Mouse (Mus musculus): Measurements from ENCODE around the gene Ccdc34. TPM values are rescaled to one million over a fixed set of nuclear protein-coding genes. Genes with fewer than 3 reads are reported as not detected.

The Ccdc34 gene
- polyA plus RNA-seq (2014; fragmentation: Nextera tagmentation; extraction: Ambion mirVana), result 27.4 and 31.3 TPM in 2 replicates

GRCm38 (mm10) chr2:110017616-110018505, at the start of gene Ccdc34:
Ccdc34 (plus strand) TSS chr2:110017817.
- Histone ChIP-seq H3K36me3 (ENCODE audit: control insufficient read depth, insufficient read depth, low read length) (0 out of 2 replicates have a peak, but pooled peaks cover 5% of the 10 kb centered on the region), H3K27me3 (ENCODE audit: control insufficient read depth, insufficient read depth, low read length) (no peaks in the 10 kb centered on the region), H3K27ac (ENCODE audit: low read depth, low read length) (peak within 1 kb of the TSS; percentile 82), H3K4me3 (ENCODE audit: low read depth, low read length) (peak within 1 kb of the TSS; percentile 87), H3K9me3 (replicated peaks; ENCODE audit: control insufficient read depth, low read length) (no peaks in the 10 kb centered on the region), H3K4me2 (peak within 1 kb of the TSS; percentile 87), H3K9ac (ENCODE audit: low read depth, low read length) (peak within 1 kb of the TSS; percentile 92), H3K4me1 (ENCODE audit: control insufficient read depth, insufficient read depth, low read length) (peaks cover 10% of the 10 kb centered on the region)
- peak; percentile 99 for ATAC-seq (replicated peaks; ENCODE audit: insufficient number of reproducible peaks, low FRiP score, low TSS enrichment)
- WGBS (ENCODE audit: insufficient replicate concordance), result under 1% methylated on average over 55 of the region's 55 CpGs

GRCm38 (mm10) chr2:109969381-109969780, 48.2 kb upstream of the Ccdc34 start:
- WGBS (ENCODE audit: insufficient replicate concordance), result 88% methylated on average over 3 of the region's 3 CpGs
- no peaks in the 10 kb centered on the region for H3K9me3 ChIP-seq (replicated peaks; ENCODE audit: control insufficient read depth, low read length)
- H3K4me3 ChIP-seq (ENCODE audit: low read depth, low read length), result no peak overlapping the region
- no peak overlapping the region for H3K9ac ChIP-seq (ENCODE audit: low read depth, low read length)
- H3K27me3 ChIP-seq (ENCODE audit: control insufficient read depth, insufficient read depth, low read length), result no peaks in the 10 kb centered on the region
- no peaks in the 10 kb centered on the region for H3K36me3 ChIP-seq (ENCODE audit: control insufficient read depth, insufficient read depth, low read length)
- peaks cover 18% of the 10 kb centered on the region for H3K4me1 ChIP-seq (ENCODE audit: control insufficient read depth, insufficient read depth, low read length)
- no peak overlapping the region for H3K4me2 ChIP-seq
- 0 out of 2 replicates have a peak overlapping the region, but pooled peaks have one; percentile 22 for H3K27ac ChIP-seq (ENCODE audit: low read depth, low read length)
- no peak for ATAC-seq (replicated peaks; ENCODE audit: insufficient number of reproducible peaks, low FRiP score, low TSS enrichment)

GRCm38 (mm10) chr2:109969926-109970532, 47.6 kb upstream of the Ccdc34 start:
- ATAC-seq (replicated peaks; ENCODE audit: insufficient number of reproducible peaks, low FRiP score, low TSS enrichment), result peak; percentile 35; the same call in 1 of the 2 replicates
- WGBS (ENCODE audit: insufficient replicate concordance), result 45% methylated on average over 10 of the region's 10 CpGs
- peak overlapping the region; percentile 31 for H3K4me2 ChIP-seq
- peaks cover 18% of the 10 kb centered on the region for H3K4me1 ChIP-seq (ENCODE audit: control insufficient read depth, insufficient read depth, low read length)
- no peak overlapping the region for H3K4me3 ChIP-seq (ENCODE audit: low read depth, low read length)
- 0 out of 2 replicates have a peak overlapping the region, but pooled peaks have one; percentile 22 for H3K27ac ChIP-seq (ENCODE audit: low read depth, low read length)
- H3K9ac ChIP-seq (ENCODE audit: low read depth, low read length), result no peak overlapping the region
- no peaks in the 10 kb centered on the region for H3K27me3 ChIP-seq (ENCODE audit: control insufficient read depth, insufficient read depth, low read length)
- H3K9me3 ChIP-seq (replicated peaks; ENCODE audit: control insufficient read depth, low read length), result no peaks in the 10 kb centered on the region
- H3K36me3 ChIP-seq (ENCODE audit: control insufficient read depth, insufficient read depth, low read length), result no peaks in the 10 kb centered on the region

- no peaks in the 10 kb centered on the region for H3K9me3 ChIP-seq (replicated peaks; ENCODE audit: control insufficient read depth, low read length)
- no peak overlapping the region; the same call in 1 of the 2 replicates for H3K4me2 ChIP-seq
- H3K36me3 ChIP-seq (ENCODE audit: control insufficient read depth, insufficient read depth, low read length), result no peaks in the 10 kb centered on the region
- H3K27ac ChIP-seq (ENCODE audit: low read depth, low read length), result no peak overlapping the region
- ATAC-seq (replicated peaks; ENCODE audit: insufficient number of reproducible peaks, low FRiP score, low TSS enrichment), result peak; percentile 54; the same call in 1 of the 2 replicates
- no peaks in the 10 kb centered on the region for H3K27me3 ChIP-seq (ENCODE audit: control insufficient read depth, insufficient read depth, low read length)
- WGBS (ENCODE audit: insufficient replicate concordance), result 44% methylated on average over 8 of the region's 8 CpGs
- no peak overlapping the region for H3K4me3 ChIP-seq (ENCODE audit: low read depth, low read length)
- peaks cover 18% of the 10 kb centered on the region for H3K4me1 ChIP-seq (ENCODE audit: control insufficient read depth, insufficient read depth, low read length)
- no peak overlapping the region for H3K9ac ChIP-seq (ENCODE audit: low read depth, low read length)
Measured at GRCm38 (mm10) chr2:109970744-109971410, 46.7 kb upstream of the Ccdc34 start.

GRCm38 (mm10) chr2:109972310-109972709, 45.3 kb upstream of the Ccdc34 start:
- no peaks in the 10 kb centered on the region for H3K36me3 ChIP-seq (ENCODE audit: control insufficient read depth, insufficient read depth, low read length)
- no peak for ATAC-seq (replicated peaks; ENCODE audit: insufficient number of reproducible peaks, low FRiP score, low TSS enrichment)
- H3K9ac ChIP-seq (ENCODE audit: low read depth, low read length), result no peak overlapping the region
- H3K4me1 ChIP-seq (ENCODE audit: control insufficient read depth, insufficient read depth, low read length), result peaks cover 18% of the 10 kb centered on the region
- H3K4me3 ChIP-seq (ENCODE audit: low read depth, low read length), result no peak overlapping the region
- H3K4me2 ChIP-seq, result no peak overlapping the region
- 88% methylated on average over 2 of the region's 2 CpGs for WGBS (ENCODE audit: insufficient replicate concordance)
- no peaks in the 10 kb centered on the region for H3K27me3 ChIP-seq (ENCODE audit: control insufficient read depth, insufficient read depth, low read length)
- H3K9me3 ChIP-seq (replicated peaks; ENCODE audit: control insufficient read depth, low read length), result no peaks in the 10 kb centered on the region
- no peak overlapping the region for H3K27ac ChIP-seq (ENCODE audit: low read depth, low read length)

GRCm38 (mm10) chr2:109972922-109973321, 44.7 kb upstream of the Ccdc34 start:
- no peak overlapping the region for H3K4me2 ChIP-seq
- 85% methylated on average over 7 of the region's 7 CpGs for WGBS (ENCODE audit: insufficient replicate concordance)
- H3K36me3 ChIP-seq (ENCODE audit: control insufficient read depth, insufficient read depth, low read length), result no peaks in the 10 kb centered on the region
- no peak for ATAC-seq (replicated peaks; ENCODE audit: insufficient number of reproducible peaks, low FRiP score, low TSS enrichment)
- H3K4me1 ChIP-seq (ENCODE audit: control insufficient read depth, insufficient read depth, low read length), result peaks cover 18% of the 10 kb centered on the region
- no peak overlapping the region for H3K9ac ChIP-seq (ENCODE audit: low read depth, low read length)
- H3K4me3 ChIP-seq (ENCODE audit: low read depth, low read length), result no peak overlapping the region
- no peaks in the 10 kb centered on the region for H3K27me3 ChIP-seq (ENCODE audit: control insufficient read depth, insufficient read depth, low read length)
- H3K9me3 ChIP-seq (replicated peaks; ENCODE audit: control insufficient read depth, low read length), result no peaks in the 10 kb centered on the region
- no peak overlapping the region for H3K27ac ChIP-seq (ENCODE audit: low read depth, low read length)

- no peak overlapping the region for H3K4me3 ChIP-seq (ENCODE audit: low read depth, low read length)
- peaks cover 14% of the 10 kb centered on the region for H3K4me1 ChIP-seq (ENCODE audit: control insufficient read depth, insufficient read depth, low read length)
- 90% methylated on average over 7 of the region's 7 CpGs for WGBS (ENCODE audit: insufficient replicate concordance)
- H3K27me3 ChIP-seq (ENCODE audit: control insufficient read depth, insufficient read depth, low read length), result no peaks in the 10 kb centered on the region
- H3K4me2 ChIP-seq, result no peak overlapping the region
- no peak overlapping the region for H3K9ac ChIP-seq (ENCODE audit: low read depth, low read length)
- H3K36me3 ChIP-seq (ENCODE audit: control insufficient read depth, insufficient read depth, low read length), result no peaks in the 10 kb centered on the region
- ATAC-seq (replicated peaks; ENCODE audit: insufficient number of reproducible peaks, low FRiP score, low TSS enrichment), result no peak
- no peaks in the 10 kb centered on the region for H3K9me3 ChIP-seq (replicated peaks; ENCODE audit: control insufficient read depth, low read length)
- H3K27ac ChIP-seq (ENCODE audit: low read depth, low read length), result no peak overlapping the region
Measured at GRCm38 (mm10) chr2:109974807-109975206, 42.8 kb upstream of the Ccdc34 start.

- H3K9me3 ChIP-seq (replicated peaks; ENCODE audit: control insufficient read depth, low read length), result no peaks in the 10 kb centered on the region
- H3K4me3 ChIP-seq (ENCODE audit: low read depth, low read length), result no peak overlapping the region
- no peaks in the 10 kb centered on the region for H3K27me3 ChIP-seq (ENCODE audit: control insufficient read depth, insufficient read depth, low read length)
- peaks cover 6% of the 10 kb centered on the region for H3K4me1 ChIP-seq (ENCODE audit: control insufficient read depth, insufficient read depth, low read length)
- no peak overlapping the region for H3K4me2 ChIP-seq
- H3K9ac ChIP-seq (ENCODE audit: low read depth, low read length), result no peak overlapping the region
- no peak overlapping the region for H3K27ac ChIP-seq (ENCODE audit: low read depth, low read length)
- WGBS (ENCODE audit: insufficient replicate concordance), result 93% methylated on average over 2 of the region's 2 CpGs
- ATAC-seq (replicated peaks; ENCODE audit: insufficient number of reproducible peaks, low FRiP score, low TSS enrichment), result no peak
- no peaks in the 10 kb centered on the region for H3K36me3 ChIP-seq (ENCODE audit: control insufficient read depth, insufficient read depth, low read length)
Measured at GRCm38 (mm10) chr2:109976181-109976580, 41.4 kb upstream of the Ccdc34 start.
